Mouse (Mus musculus) monocyte, adult 2 months (primary cell): ENCODE data around the gene Add1.

ENCODE experiments used
- DNase-seq, 2 experiments: peaks; one replicate each; pipeline ENCODE4 v3.0.0; 2022; ENCODE audit warnings: low spot score in 2 of 2, low read depth in 1 of 2

The Add1 gene

DNA sequence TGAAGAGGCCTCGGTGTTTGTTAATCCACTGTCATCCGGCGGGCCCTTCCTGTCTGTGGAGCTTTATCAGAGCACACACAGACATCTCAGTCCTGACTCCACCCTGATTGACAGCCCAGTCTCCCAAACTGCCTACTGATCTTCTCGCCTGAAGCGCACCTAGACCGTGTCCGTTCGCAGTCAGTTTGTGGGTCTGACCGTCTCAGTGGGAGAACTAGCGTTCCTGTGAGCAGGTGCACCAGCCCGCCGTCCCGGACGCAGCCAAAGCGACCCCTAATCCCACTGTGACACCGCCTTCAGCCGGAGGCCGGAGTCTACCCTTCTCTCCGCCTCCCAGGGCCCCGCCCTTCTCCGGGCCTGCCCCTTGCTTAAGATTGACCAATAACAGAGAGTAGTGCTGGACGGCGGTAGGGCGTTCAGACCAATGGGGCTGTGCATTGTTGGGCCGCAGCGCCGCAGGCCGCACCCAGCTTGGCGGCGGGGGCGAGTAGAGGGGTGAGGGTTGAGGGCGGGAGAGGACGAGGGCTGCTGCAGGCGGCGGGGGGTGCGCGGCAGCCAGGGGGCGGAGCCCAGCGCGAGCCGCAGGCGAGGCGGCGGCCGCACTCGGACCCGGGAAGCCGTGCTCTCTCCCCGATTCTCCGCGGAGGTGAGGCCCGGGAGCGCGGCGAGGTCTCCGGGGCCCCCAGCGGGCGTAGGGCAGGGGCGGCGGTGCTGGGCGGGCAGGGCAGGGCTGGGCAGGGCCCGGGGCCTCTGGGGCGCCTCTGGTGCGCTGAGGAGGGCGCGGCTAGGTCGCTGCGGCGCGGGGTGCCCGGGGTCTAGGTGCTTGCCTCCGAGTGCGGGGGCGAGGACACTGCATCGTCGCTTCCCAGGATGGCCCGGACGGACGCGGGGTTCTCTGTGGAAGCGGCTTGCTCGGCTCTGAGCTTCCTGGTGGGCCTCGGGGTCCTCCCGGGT, at the start of gene Add1:
Gene Add1, plus strand, starts transcription at position 397 of the 954 bp plus-strand sequence.
- DNase-seq = peak; percentile 81 to 89

DNA sequence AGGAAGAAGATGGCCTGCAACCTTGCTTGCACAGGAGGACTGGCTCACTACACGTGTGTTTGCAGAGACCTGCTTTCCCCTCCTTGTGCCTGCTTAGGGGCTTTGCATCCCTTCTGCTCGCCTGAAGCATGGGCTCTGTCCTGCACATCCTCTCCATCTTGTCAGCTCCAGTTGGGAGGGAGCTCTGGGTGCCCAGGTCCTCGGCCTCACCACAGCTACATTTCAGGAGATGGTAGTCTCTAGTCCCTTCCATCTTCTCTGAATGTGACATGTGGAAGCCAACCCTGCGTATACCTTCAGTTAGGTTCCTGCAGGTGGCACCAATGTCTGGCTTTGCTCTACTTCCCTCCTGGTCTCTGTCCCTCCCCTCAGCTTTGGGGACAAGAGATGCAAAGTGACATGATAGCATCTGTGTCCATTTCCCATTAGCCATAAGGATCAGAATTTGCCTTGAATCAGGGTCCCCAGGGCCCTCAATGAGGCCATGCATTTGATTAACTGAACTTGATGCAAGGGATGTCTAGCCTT, 49.4 kb upstream of the Add1 start:
- no peak for DNase-seq

DNA sequence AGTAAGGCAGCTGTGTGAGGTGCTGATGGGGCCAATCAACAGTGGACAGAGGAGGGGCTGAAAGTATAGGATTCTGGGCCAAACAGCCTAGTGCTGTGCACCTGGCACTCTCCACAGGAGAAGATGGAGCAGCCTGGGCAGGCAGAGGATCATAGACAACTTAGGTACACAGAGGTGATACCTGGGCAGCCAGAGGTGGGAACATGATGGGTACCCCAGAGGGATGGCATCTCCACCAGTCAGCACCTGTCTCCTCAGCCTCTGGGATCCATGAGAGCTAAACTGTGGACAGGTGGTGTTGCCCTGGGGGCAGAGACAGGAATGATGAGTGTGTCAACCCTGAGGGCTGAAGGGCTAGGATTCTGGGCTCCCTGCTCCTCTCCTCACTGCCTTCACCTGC, 49.0 kb upstream of the Add1 start:
- no peak for DNase-seq

GRCm38 (mm10) chr5:34525663-34526476, 47.6 kb upstream of the Add1 start, which contains the start of gene Sh3bp2:
Gene Sh3bp2, plus strand, starts transcription at chr5:34525838.
- DNase-seq = peak; percentile 83 to 94

- DNase-seq = no peak
Measured at GRCm38 (mm10) chr5:34526477-34526775, 47.0 kb upstream of the Add1 start.

- DNase-seq = no peak
Measured at GRCm38 (mm10) chr5:34527352-34527751, 46.1 kb upstream of the Add1 start.

DNA sequence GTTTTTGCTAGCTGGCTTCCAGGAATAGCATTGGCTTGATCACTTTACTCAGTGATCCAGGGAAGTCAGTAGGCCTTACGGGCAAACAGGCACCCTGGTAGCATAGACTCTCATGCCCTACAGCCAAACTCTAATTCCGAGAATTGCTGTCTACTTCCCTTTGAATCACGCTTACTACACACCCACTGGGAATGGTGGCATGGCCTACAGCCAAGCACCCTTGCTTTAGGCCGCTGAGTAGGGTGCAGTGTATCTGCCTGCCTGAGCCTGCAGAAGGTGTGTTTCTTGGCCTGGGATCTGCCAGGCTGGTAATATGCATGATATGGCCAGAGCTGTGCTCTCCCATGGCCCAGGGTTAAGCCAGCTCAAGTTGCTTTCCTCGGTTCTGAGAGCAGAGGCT, 44.7 kb upstream of the Add1 start:
- DNase-seq = no peak

- no peak for DNase-seq
Measured at GRCm38 (mm10) chr5:34530116-34530515, 43.3 kb upstream of the Add1 start.

DNA sequence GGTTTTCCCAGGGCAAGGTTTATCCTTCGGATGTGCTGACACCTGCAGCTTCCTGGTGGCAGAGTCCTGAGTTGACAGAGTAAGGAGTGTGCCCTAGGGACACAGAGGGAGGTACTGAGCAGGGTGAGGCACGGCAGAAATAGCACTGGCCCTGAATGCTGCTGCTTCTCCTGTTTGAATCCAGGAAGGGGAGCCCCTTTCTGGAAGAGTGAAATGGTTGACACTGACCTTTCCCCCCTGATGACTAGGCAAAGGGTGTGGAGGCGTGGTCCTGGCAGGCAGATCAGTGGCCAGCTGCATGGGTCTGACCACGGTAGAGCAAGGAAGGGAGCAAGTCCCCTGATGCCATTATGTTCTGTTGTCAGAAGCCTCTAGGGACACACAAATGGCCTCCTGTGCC, 42.8 kb upstream of the Add1 start:
- DNase-seq = no peak

DNA sequence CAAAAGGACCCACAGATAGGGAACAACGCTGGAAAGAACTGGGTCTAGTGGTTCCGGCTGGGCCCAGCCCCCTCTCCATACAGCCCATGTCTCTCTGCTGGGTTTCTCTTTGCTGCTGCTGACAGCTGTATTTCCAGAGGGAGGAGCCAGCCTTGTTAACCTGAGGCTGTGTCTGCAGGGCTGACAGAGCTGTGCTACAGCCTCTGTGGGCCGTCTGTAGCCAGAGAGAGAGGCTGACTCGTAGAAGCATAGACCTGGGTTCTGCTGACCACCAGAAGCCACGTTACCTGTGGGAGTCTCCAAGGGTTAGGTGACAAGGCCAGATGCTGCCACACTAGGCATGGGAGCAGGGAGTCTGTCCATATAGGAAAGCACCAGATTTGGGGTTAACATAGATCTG, 40.4 kb upstream of the Add1 start:
- DNase-seq = no peak

DNA sequence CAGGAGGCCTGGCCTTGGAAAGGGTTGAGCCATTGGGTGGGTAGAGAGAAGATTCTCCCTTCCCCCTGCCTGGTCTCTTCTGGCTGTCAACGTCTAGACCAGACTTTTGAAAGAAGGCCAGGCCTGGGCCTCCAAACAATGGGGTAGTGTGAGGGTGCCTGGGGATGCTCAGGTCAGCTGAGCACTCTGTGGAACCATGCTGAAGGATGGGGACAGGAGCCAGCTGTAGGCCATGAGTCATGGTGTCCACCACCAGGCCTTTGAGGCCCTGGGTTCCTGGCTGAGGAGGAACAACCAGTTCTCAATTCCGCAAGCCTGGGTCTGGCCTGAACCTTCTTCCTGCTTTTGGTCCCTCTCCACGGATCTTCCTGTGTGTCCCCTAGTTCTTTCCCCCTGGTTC, 39.6 kb upstream of the Add1 start:
- DNase-seq = peak; percentile 54 to 61

GRCm38 (mm10) chr5:34534776-34535581, 38.5 kb upstream of the Add1 start:
- peak; percentile 52 to 70 for DNase-seq

GRCm38 (mm10) chr5:34535831-34536230, 37.6 kb upstream of the Add1 start:
- DNase-seq = no peak

GRCm38 (mm10) chr5:34538079-34538478, 35.4 kb upstream of the Add1 start:
- peak in 1 of 2 experiments; percentile 34 for DNase-seq

DNA sequence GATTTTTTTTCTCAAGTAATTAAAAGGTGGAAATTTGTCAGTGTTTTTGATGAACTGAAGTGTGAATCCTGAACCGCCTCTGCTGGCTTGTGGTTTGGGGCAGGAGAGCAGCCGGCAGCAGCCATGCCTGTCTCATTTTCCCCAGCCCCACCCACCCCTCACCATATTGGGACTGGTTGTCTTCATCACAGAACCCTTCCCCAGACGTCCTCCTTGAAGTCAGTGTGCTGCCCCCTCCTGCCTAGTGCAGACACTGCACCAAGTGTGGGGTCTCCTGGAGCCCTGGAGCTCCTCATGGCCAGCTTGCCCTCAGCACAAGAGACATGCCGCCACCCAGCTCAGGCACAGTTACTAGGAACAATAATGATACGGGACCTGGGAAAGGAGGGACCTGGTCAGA, 34.9 kb upstream of the Add1 start:
- no peak for DNase-seq

- no peak for DNase-seq
Measured at GRCm38 (mm10) chr5:34539121-34539520, 34.3 kb upstream of the Add1 start.

GRCm38 (mm10) chr5:34542166-34542565, 31.3 kb upstream of the Add1 start:
- no peak for DNase-seq

- peak in 1 of 2 experiments; percentile 51 for DNase-seq
Measured at GRCm38 (mm10) chr5:34543114-34543513, 30.4 kb upstream of the Add1 start.

DNA sequence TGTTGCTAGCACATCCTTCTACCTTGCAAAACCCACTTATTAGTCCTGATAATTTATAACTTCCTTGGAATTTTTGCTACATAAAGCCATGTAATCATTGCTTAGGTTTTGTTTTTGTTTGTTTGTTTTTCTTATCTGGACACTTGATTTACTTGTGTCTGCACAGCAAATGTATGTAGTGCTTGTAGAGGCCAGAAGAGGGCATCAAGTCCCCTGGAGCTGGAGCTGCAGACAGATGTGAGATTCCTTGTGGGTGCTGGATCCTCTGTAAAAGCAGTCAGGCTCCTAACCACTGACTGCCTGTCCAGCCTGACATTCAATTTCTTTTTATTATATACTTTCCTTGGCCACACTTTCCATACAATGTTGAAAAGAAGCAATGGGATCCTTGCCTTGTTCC, 26.1 kb upstream of the Add1 start:
- DNase-seq = no peak

DNA sequence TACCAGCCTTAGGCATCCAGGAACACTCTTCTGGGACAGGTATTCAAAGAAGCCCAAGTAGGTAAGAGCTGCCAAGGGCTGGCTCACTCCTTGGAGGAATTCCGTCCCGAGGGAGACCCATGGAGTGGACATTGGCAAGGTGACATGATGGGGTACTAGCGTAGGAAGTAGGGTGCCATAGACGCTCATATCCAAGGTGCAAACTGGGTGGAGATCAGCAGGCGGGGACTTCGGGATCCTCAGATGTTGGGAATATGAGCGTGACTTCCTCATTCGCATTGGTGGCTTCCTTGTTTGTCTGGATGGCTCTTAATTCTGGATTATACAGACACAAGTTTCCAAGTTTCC, 24.4 kb upstream of the Add1 start:
- DNase-seq = no peak
